Mouse (Mus musculus) ES-E14 (cell line): ENCODE measurements around the gene Hacd2.

ENCODE experiments used
- HCFC1 ChIP-seq: IDR thresholded peaks from 2 replicates; pipeline ENCODE4 v1.6.1; 2012; ENCODE audit warnings: low read length, inconsistent platforms, borderline replicate concordance; ENCODE audit not compliant: insufficient read depth
- MAFK ChIP-seq: IDR thresholded peaks from 2 replicates; pipeline ENCODE4 v1.6.1; 2014; ENCODE audit warnings: mild to moderate bottlenecking, low read depth, low read length, inconsistent platforms; ENCODE audit not compliant: insufficient read depth

DNA sequence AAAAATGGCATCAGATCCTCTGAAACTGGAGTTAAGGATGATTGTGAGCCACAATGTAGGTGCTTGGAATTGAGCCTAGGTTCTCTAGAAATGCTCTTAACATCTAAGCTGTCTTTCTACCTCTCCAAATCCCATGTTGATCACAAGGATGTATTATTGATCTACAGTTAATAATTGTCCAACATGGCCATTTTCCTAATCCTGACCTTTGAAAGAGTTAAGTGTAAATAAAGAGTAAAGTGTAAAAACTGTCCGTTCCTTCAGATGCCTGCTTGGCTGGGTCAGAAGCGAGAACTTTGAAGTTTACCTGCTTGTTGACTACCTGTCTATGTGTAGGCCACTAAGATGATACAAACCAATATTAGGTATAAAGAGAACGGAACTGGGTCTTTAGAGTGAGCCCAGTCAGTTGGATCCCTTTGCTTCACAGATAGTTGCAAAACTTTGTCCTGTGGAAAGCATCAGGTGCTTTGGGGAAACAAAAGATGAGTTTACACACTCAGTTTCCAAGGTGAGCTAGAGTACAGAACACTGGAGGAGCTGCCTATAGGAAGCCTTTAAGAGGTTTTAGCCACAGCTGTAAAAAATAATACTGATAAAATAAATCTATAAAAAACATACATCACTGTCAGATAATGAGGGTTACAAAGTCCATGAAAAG, 75.8 kb downstream of the Hacd2 start:
- TF ChIP-seq HCFC1, result no peak
- no peak for TF ChIP-seq MAFK
